In the genomic region with DNA sequence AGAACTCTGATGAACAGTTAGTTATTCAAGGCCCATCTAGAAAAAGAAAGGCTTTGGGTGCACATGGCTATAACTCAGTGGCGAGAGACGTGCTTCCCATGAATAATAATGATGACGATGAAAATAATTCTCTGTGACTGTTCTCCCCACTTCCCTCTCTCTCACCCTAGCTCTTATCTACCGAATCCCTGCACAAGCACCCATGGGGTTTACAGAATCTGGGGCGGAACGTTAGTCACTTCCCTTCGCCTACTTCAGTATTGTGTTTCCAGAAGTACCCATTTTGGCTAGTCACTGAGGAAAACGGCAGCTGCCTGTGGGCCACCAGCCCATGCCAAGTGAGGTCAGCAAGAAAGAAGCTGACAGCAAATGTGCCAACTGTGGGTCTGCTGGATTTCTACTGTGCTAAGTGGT, we compare ENCODE assay signal across 10 mouse cellular contexts. TPM values are rescaled to one million over a fixed set of nuclear protein-coding genes. Genes with fewer than 3 reads are reported as not detected.
DNase-seq lines count a peak whose midpoint lies in the region; ATAC-seq and TF ChIP-seq lines count a peak whose summit lies in the region.
"Had no signal": no experiment of that assay in that cellular context is flagged by ENCODE, and none has a peak within 500 bp of the region (broad histone marks: within the 10 kb centered on the region; RNA-seq: fewer than 3 reads in every experiment).

No protein-coding gene starts in this region.

- H3K79me2 ChIP-seq in myocyte (ENCODE audit: control insufficient read depth, insufficient read depth) = peaks cover 23% of the 10 kb centered on the region

- no peak for TF ChIP-seq POLR2A in myocyte (IDR thresholded peaks at IDR 0.05; ENCODE audit: insufficient read length, low read depth)

- no peak overlapping the region for H3K4me3 ChIP-seq in lung, postnatal 0 days (ENCODE audit: low read depth, low read length)
- peak overlapping the region; percentile 98 for H3K4me3 ChIP-seq in myocyte
- H3K4me3 ChIP-seq in hindbrain, embryonic 16.5 days (ENCODE audit: low read length) = no peak overlapping the region

- peaks cover 19% of the 10 kb centered on the region; the same call in 1 of the 2 replicates for H3K4me1 ChIP-seq in lung, postnatal 0 days (ENCODE audit: insufficient read depth, low read depth, low read length)
- H3K4me1 ChIP-seq in hindbrain, embryonic 16.5 days (ENCODE audit: control insufficient read depth, insufficient read depth, low read depth, low read length) = peaks cover 35% of the 10 kb centered on the region

- no peaks in the 10 kb centered on the region for H3K9me3 ChIP-seq in lung, postnatal 0 days (ENCODE audit: low read length)
- H3K9me3 ChIP-seq in hindbrain, embryonic 16.5 days (ENCODE audit: control insufficient read depth, low read length) = no peaks in the 10 kb centered on the region

- no peak overlapping the region for H3K4me2 ChIP-seq in lung, postnatal 0 days (replicated peaks; ENCODE audit: low read depth, low read length)
- H3K4me2 ChIP-seq in myocyte (ENCODE audit: low read depth) = peak overlapping the region; percentile 98
- no peak overlapping the region for H3K4me2 ChIP-seq in hindbrain, embryonic 16.5 days (ENCODE audit: low read length)

- no peak overlapping the region for H3ac ChIP-seq in myocyte (ENCODE audit: control insufficient read depth, insufficient read length)

- no peak for ATAC-seq in lung, postnatal 0 days
- ATAC-seq in hindbrain, embryonic 16.5 days = no peak

- H3K36me3 ChIP-seq in lung, postnatal 0 days (ENCODE audit: insufficient read depth, low read length) = no peaks in the 10 kb centered on the region; the same call in 1 of the 2 replicates
- peaks cover 2% of the 10 kb centered on the region for H3K36me3 ChIP-seq in myocyte (ENCODE audit: control insufficient read depth, insufficient read depth)
- H3K36me3 ChIP-seq in hindbrain, embryonic 16.5 days (ENCODE audit: control insufficient read depth, insufficient read depth, low read length) = no peaks in the 10 kb centered on the region

- peak overlapping the region; percentile 98; the same call in 1 of the 2 replicates for H3K27ac ChIP-seq in lung, postnatal 0 days (ENCODE audit: low read length)
- H3K27ac ChIP-seq in hindbrain, embryonic 16.5 days (ENCODE audit: low read depth, low read length) = no peak overlapping the region

- no peak for TF ChIP-seq CTCF in lung, postnatal 0 days (IDR thresholded peaks at IDR 0.05)

- no peaks in the 10 kb centered on the region for H3K27me3 ChIP-seq in lung, postnatal 0 days (replicated peaks; ENCODE audit: insufficient read depth, low read length)
- H3K27me3 ChIP-seq in myocyte (ENCODE audit: control insufficient read depth, insufficient read depth, insufficient read length) = no peaks in the 10 kb centered on the region
- no peaks in the 10 kb centered on the region for H3K27me3 ChIP-seq in hindbrain, embryonic 16.5 days (replicated peaks; ENCODE audit: control insufficient read depth, insufficient read depth, low read length)

- no peak for TF ChIP-seq EP300 in lung, postnatal 0 days (IDR thresholded peaks at IDR 0.05)

- WGBS in lung, postnatal 0 days = 67% methylated on average over 8 of the region's 8 CpGs
- 80% methylated on average over 8 of the region's 8 CpGs for WGBS in hindbrain, embryonic 16.5 days

- peak; percentile 38 for DNase-seq in lung, postnatal 0 days (ENCODE audit: low spot score)
- DNase-seq in lung, postnatal 10 days = no peak
- DNase-seq in adipocyte (ENCODE audit: low spot score) = peak; percentile 87
- peak; percentile 69 to 76 for DNase-seq in heart, adult 9 months (ENCODE audit: low spot score in 2 of 2)
- no peak for DNase-seq in layer of hippocampus, postnatal 25 days (ENCODE audit: extremely low spot score in 1 of 2, low spot score in 1 of 2)
- DNase-seq: adrenal gland, postnatal 25 days had no signal

- H3K9ac ChIP-seq in lung, postnatal 0 days (replicated peaks; ENCODE audit: low read depth) = no peak overlapping the region
- H3K9ac ChIP-seq in hindbrain, embryonic 16.5 days (ENCODE audit: low read depth, low read length) = no peak overlapping the region
- H3K9ac ChIP-seq: lung, embryonic 14.5 days had no signal

TF ChIP-seq in myocyte, 11 proteins besides CTCF, POLR2A, EP300 and RAD21:
- TF ChIP-seq POLR2AphosphoS2 (IDR thresholded peaks at IDR 0.05; ENCODE audit: insufficient read length, low read depth) (no peak), MYOD1 (IDR thresholded peaks at IDR 0.05; ENCODE audit: control insufficient read depth in 1 of 3, insufficient read length in 2 of 3, low read depth in 2 of 3) (peak; percentile 68 to 92 (median 81)), MYOG (IDR thresholded peaks at IDR 0.05; ENCODE audit: control insufficient read depth in 1 of 3, insufficient read depth in 1 of 3, insufficient read length in 2 of 3, low read depth in 2 of 3) (peak; percentile 47 to 93 (median 80)), TCF12 (IDR thresholded peaks at IDR 0.05; ENCODE audit: insufficient read depth, poor library complexity, severe bottlenecking) (peak; percentile 76), TCF3 (IDR thresholded peaks at IDR 0.05; ENCODE audit: insufficient read length, low read depth) (peak; percentile 37)
TF ChIP-seq in myocyte: peak in this region for 4.

RNA-seq across cellular contexts. Expression of a gene that starts 2.9 kb away (rescaled TPM):
- 6.1 and 8.7 TPM in 2 replicates for polyA plus RNA-seq in lung, postnatal 0 days (2015; fragmentation: Nextera tagmentation; extraction: Ambion mirVana)
- 2.9 TPM for polyA plus RNA-seq in myocyte (2012; fragmentation: generic; extraction: Trizol)
- polyA plus RNA-seq in hindbrain, embryonic 16.5 days (2015; fragmentation: Nextera tagmentation; extraction: Ambion mirVana) = 2.0 and 2.9 TPM in 2 replicates
- total RNA-seq in layer of hippocampus, postnatal 25 days (2021) = under 1 TPM; 0.59 to 0.87 TPM

RNA-seq across cellular contexts. Expression of a gene that starts 4.1 kb away (rescaled TPM):
- 5.9 and 7.2 TPM in 2 replicates for polyA plus RNA-seq in lung, postnatal 0 days (2015; fragmentation: Nextera tagmentation; extraction: Ambion mirVana)
- polyA plus RNA-seq in myocyte (2012; fragmentation: generic; extraction: Trizol) = 17.3 TPM
- 6.1 and 8.1 TPM in 2 replicates for polyA plus RNA-seq in hindbrain, embryonic 16.5 days (2015; fragmentation: Nextera tagmentation; extraction: Ambion mirVana)
- 10 to 100 TPM; 21.9 to 22.7 TPM for total RNA-seq in layer of hippocampus, postnatal 25 days (2021)

RNA-seq across cellular contexts. Expression of a gene that starts 19.2 kb away (rescaled TPM):
- 0.14 and 0.19 TPM in 2 replicates for polyA plus RNA-seq in lung, postnatal 0 days (2015; fragmentation: Nextera tagmentation; extraction: Ambion mirVana)
- 0.06 TPM for polyA plus RNA-seq in myocyte (2012; fragmentation: generic; extraction: Trizol)
- 0.06 TPM in 1 of 2 replicates, not detected in the other for polyA plus RNA-seq in hindbrain, embryonic 16.5 days (2015; fragmentation: Nextera tagmentation; extraction: Ambion mirVana)
- total RNA-seq in layer of hippocampus, postnatal 25 days (2021) = under 1 TPM; 0.39 to 0.59 TPM
- total RNA-seq: adrenal gland, postnatal 25 days had no signal

RNA-seq across cellular contexts. Expression of a gene that starts 28.0 kb away (rescaled TPM):
- polyA plus RNA-seq in lung, postnatal 0 days (2015; fragmentation: Nextera tagmentation; extraction: Ambion mirVana) = 19.7 and 22.5 TPM in 2 replicates
- polyA plus RNA-seq in myocyte (2012; fragmentation: generic; extraction: Trizol) = 93.0 TPM
- 38.8 and 41.9 TPM in 2 replicates for polyA plus RNA-seq in hindbrain, embryonic 16.5 days (2015; fragmentation: Nextera tagmentation; extraction: Ambion mirVana)
- total RNA-seq in layer of hippocampus, postnatal 25 days (2021) = 100 to 1,000 TPM; 125 to 129 TPM

RNA-seq across cellular contexts. Expression of a gene that starts 36.1 kb away (rescaled TPM):
- 58.0 and 64.2 TPM in 2 replicates for polyA plus RNA-seq in lung, postnatal 0 days (2015; fragmentation: Nextera tagmentation; extraction: Ambion mirVana)
- polyA plus RNA-seq in myocyte (2012; fragmentation: generic; extraction: Trizol) = 911 TPM
- polyA plus RNA-seq in hindbrain, embryonic 16.5 days (2015; fragmentation: Nextera tagmentation; extraction: Ambion mirVana) = 45.4 and 53.2 TPM in 2 replicates
- 10 to 100 TPM; 16.0 to 16.8 TPM for total RNA-seq in layer of hippocampus, postnatal 25 days (2021)
- total RNA-seq: neutrophil, adult 5-6 weeks had no signal

Comparison
In these comparisons a context has a peak if more than half of its experiments do, and no peak if none do; other contexts are left out.
1. DNase-seq: peak in lung, postnatal 0 days (single experiment), adipocyte (single experiment) and heart, adult 9 months (2 of 2); none in lung, postnatal 10 days (single experiment) and layer of hippocampus, postnatal 25 days (0 of 2).